Mouse (Mus musculus) macrophage (primary cell): Measurements from ENCODE around the gene Vasp. TPM values are rescaled to one million over a fixed set of nuclear protein-coding genes. Genes with fewer than 3 reads are reported as not detected.

Experiments used
- H3K27ac ChIP-seq: fragments of 350-480 bp; formaldehyde crosslinking; 2 replicates; pipeline ENCODE4 v1.9.0; 2021
- H3K36me3 ChIP-seq: fragments of 350-480 bp; formaldehyde crosslinking; 2 replicates; pipeline ENCODE4 v1.9.0; 2021; ENCODE audit errors: inconsistent target
- H3K4me3 ChIP-seq: fragments of 350-480 bp; formaldehyde crosslinking; 2 replicates; pipeline ENCODE4 v1.9.0; 2021; ENCODE audit errors: inconsistent target
- H3K79me2 ChIP-seq: fragments of 350-480 bp; formaldehyde crosslinking; 2 replicates; pipeline ENCODE4 v1.9.0; 2021; ENCODE audit errors: inconsistent target
- WGBS: methylation state at CpG from one replicate; pipeline ENCODE4 v1.1.7; 2026; ENCODE audit warnings: inconsistent platforms; ENCODE audit not compliant: missing documents; 5-methylcytosine and 5-hydroxymethylcytosine counted together
- polyA plus RNA-seq: library from polyadenylated mRNA; stranded (reverse); fragments of 250-400 nt; gene quantifications from 3 replicates; pipeline ENCODE4 v1.2.4, GENCODE M21; 2018; ENCODE audit warnings: inconsistent platforms
- total RNA-seq, 78 experiments: library from RNA; depleted of rRNA; stranded (reverse); fragments of 250-400 nt; gene quantifications; 1 replicate in 9 of 78; 2 replicates in 24 of 78; 3 replicates in 43 of 78; 4 replicates in 2 of 78; pipeline ENCODE4 v1.2.4; 2018; ENCODE audit warnings: inconsistent platforms in 56 of 78

The Vasp gene
- 100 to 1,000 TPM in 23 of 26 experiments, 10 to 100 TPM in 3; 79.0 to 988 (median 340) TPM for total RNA-seq (2018; cell fraction: chromatin; rRNA removed)
- 100 to 1,000 TPM in 18 of 26 experiments, 10 to 100 TPM in 8; 56.8 to 437 (median 218) TPM for total RNA-seq (2018; cell fraction: cytosol; rRNA removed)
- 100 to 1,000 TPM in 23 of 26 experiments, 10 to 100 TPM in 3; 51.8 to 590 (median 307) TPM for total RNA-seq (2018; cell fraction: nucleus; rRNA removed)
- polyA plus RNA-seq, result 29.1 to 79.7 TPM (median 69.5 TPM) in 3 replicates

DNA sequence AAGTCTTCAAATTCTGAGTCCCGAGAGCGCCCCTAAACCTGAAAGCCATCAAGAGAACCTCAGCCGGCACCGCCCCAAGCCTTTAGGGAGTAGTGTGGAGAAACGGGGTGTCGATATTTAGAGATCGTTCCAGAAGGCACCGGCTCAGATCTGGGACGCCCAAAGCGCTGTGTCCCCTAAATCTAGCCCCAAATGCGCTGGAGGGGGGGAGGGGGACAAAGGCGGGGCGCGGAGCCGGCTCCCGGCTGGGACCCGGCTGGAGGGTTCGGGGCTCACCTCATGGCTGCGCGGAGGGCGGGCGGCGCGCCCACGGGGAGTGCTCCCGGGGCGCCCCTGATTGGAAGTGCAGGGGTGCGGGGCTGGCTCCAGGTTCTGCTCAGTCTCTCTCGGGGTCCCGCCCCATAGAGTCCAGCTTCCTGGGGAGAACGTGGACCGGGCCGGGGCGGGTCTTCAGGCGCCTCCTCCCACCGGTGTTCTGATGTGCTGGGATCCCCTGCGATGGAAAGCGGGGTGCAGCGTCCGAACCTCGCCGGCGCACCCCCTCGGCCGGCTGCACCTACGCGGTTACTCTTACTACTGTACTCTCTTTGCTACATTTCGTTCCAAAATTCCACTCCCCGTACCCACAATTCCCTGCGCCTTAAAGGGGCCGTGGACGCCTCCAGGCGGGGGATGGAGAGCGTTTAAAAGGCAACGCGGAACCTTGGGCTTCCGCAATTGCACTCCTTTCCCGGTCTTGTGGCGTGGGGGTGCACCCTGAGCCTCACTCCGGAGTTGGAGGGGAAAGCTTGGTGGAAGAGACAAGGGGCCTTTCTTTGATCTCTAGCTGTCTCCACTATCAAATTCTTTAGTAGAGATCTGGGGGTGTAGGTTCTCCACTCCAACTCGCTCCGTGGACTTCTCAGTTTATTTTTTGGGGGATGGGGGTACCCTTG, at the start of gene Vasp:
TSS of gene Vasp (minus strand) at position 580 of the 935 bp plus-strand sequence.
- peaks cover 47% of the 10 kb centered on the region for H3K79me2 ChIP-seq
- peak within 1 kb of the TSS; percentile 82 for H3K4me3 ChIP-seq
- peak within 1 kb of the TSS; percentile 75 for H3K27ac ChIP-seq
- H3K36me3 ChIP-seq, result no peaks in the 10 kb centered on the region
- under 1% methylated on average over 62 of the region's 62 CpGs for WGBS

DNA sequence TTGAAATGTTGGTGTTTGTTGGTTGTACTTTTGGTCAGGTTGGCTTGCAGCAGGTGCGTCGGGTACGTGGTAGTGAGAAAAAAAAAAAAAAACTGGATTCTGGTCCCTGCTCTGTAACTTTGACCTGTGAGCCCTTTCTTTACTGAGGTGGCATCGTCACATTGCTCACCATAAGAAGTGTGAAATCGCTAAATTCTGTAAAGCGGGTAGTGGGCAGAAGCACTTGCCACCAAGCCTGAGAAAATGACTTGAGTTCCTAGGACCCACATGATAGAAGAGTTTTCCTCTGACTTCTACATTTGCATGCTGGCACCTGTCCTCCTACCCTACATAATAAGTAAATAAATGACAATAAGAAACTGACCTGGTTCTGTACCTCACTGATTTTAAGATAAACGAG, 49.0 kb upstream of the Vasp start:
- H3K36me3 ChIP-seq, result no peaks in the 10 kb centered on the region

GRCm38 (mm10) chr7:19319906-19320305, 48.3 kb upstream of the Vasp start:
- H3K4me3 ChIP-seq, result no peak overlapping the region; the same call in 1 of the 2 replicates
- 3% methylated on average over 37 of the region's 41 CpGs for WGBS
- no peaks in the 10 kb centered on the region for H3K79me2 ChIP-seq
- H3K36me3 ChIP-seq, result no peaks in the 10 kb centered on the region
- peak overlapping the region; percentile 22 for H3K27ac ChIP-seq

More for the DNA sequence above, 49.0 kb upstream of the Vasp start:
- no peak overlapping the region for H3K27ac ChIP-seq
- no peak overlapping the region for H3K4me3 ChIP-seq
- WGBS, result 57% methylated on average over 7 of the region's 7 CpGs
- no peaks in the 10 kb centered on the region for H3K79me2 ChIP-seq

GRCm38 (mm10) chr7:19319458-19319857, 47.8 kb upstream of the Vasp start:
- H3K79me2 ChIP-seq, result no peaks in the 10 kb centered on the region
- 69% methylated on average over 8 of the region's 9 CpGs for WGBS
- no peaks in the 10 kb centered on the region for H3K36me3 ChIP-seq
- no peak overlapping the region for H3K4me3 ChIP-seq
- peak overlapping the region; percentile 22 for H3K27ac ChIP-seq

DNA sequence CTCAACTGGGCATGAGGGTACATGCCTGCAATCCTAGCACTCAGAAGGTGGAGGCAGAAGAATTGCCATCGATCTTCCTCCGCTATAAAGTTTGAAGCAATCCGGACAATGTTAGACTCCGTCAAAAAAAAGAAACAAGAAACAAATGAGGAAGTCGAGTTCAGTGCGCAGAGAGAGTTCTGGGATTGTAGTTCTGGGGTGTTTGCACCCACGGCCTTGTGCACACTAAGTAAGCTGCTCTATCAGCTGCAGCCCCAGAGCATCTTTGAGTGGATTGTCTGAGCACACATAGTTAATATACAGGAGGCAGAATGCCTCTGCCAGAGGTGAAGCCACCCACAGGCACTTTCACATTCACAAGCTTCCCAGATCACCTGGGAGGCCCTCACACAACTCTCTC, 47.1 kb upstream of the Vasp start:
- Histone ChIP-seq H3K27ac (peak overlapping the region; percentile 73), H3K79me2 (no peaks in the 10 kb centered on the region), H3K4me3 (no peak overlapping the region), H3K36me3 (no peaks in the 10 kb centered on the region)
- WGBS, result 4% methylated on average over 7 of the region's 7 CpGs

GRCm38 (mm10) chr7:19318201-19318600, 46.6 kb upstream of the Vasp start:
- no peaks in the 10 kb centered on the region for H3K36me3 ChIP-seq
- no peak overlapping the region for H3K4me3 ChIP-seq
- peak overlapping the region; percentile 73 for H3K27ac ChIP-seq
- H3K79me2 ChIP-seq, result no peaks in the 10 kb centered on the region
- WGBS, result 81% methylated on average over 2 of the region's 2 CpGs

GRCm38 (mm10) chr7:19316451-19317161, 45.0 kb upstream of the Vasp start:
- no peaks in the 10 kb centered on the region for H3K79me2 ChIP-seq
- 8% methylated on average over 14 of the region's 14 CpGs for WGBS
- H3K4me3 ChIP-seq, result no peak overlapping the region
- no peaks in the 10 kb centered on the region for H3K36me3 ChIP-seq
- H3K27ac ChIP-seq, result peak overlapping the region; percentile 90

DNA sequence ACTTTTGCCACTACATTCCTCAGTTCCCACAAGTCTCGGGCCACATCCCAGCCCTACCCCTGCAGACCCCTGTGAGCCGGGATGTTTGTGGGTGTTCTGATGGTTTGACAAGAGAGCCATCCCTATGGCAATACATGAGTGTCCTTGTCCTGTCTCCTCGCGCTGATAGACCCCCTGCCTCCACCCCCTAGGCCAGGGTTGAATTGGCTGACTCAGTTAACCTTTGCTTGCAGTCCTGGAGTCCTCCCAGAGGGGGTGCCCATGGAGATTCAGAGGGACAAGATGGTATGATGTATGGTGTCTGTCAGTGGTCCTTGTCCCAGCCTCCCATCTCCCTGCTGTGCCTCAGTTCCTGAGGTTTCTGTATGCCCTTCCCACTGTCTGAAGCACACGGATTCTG, 42.4 kb upstream of the Vasp start:
- WGBS, result 97% methylated on average over 5 of the region's 5 CpGs
- Histone ChIP-seq H3K4me3 (no peak overlapping the region), H3K79me2 (no peaks in the 10 kb centered on the region), H3K36me3 (no peaks in the 10 kb centered on the region), H3K27ac (no peak overlapping the region)

GRCm38 (mm10) chr7:19311991-19312390, 40.4 kb upstream of the Vasp start:
- Histone ChIP-seq H3K27ac (no peak overlapping the region), H3K4me3 (no peak overlapping the region), H3K79me2 (no peaks in the 10 kb centered on the region), H3K36me3 (no peaks in the 10 kb centered on the region)
- 82% methylated on average over 4 of the region's 4 CpGs for WGBS

DNA sequence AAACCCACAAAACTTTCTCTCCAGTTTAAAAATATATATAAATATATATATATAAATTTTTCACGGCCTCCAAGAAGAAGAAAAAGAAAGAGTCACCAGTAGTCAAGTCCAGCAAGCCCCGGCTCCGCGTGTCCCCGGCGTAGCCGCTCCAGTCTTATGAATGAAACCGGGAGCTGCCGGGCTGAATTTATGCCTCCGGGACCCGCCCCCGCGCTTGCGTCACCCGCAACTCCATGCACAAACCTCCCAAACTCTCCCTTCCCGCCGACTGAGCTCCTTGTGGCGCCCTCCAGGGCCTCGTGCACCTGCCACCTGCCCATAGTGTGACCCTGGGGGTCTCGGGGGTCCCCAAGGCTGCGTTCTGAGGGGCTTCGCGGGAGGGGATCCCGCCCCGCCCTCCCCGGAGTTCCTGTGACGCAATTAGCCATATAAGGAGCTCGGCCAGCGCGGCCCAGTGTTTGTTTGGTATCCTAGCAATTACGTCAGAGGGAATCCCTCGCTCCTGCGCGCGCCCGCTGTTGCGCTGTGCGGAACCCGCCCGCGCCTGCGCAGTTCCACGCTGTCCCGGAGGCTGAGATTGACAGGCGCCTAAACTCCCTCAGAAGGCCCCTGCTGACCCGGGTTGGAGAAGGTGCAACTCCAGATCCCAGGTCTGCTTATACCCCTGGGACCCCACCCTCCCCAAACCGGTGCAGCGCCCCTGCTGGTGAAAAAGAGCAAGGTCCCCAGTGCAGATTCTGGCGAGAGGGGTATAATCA, 38.4 kb upstream of the Vasp start, which contains the start of gene Fosb:
TSS of gene Fosb (minus strand) at position 168 of the 758 bp plus-strand sequence.
- Histone ChIP-seq H3K4me3 (peak within 1 kb of the TSS; percentile 63), H3K27ac (no peak within 1 kb of the TSS), H3K36me3 (no peaks in the 10 kb centered on the region), H3K79me2 (no peaks in the 10 kb centered on the region)
- 1% methylated on average over 42 of the region's 49 CpGs for WGBS

DNA sequence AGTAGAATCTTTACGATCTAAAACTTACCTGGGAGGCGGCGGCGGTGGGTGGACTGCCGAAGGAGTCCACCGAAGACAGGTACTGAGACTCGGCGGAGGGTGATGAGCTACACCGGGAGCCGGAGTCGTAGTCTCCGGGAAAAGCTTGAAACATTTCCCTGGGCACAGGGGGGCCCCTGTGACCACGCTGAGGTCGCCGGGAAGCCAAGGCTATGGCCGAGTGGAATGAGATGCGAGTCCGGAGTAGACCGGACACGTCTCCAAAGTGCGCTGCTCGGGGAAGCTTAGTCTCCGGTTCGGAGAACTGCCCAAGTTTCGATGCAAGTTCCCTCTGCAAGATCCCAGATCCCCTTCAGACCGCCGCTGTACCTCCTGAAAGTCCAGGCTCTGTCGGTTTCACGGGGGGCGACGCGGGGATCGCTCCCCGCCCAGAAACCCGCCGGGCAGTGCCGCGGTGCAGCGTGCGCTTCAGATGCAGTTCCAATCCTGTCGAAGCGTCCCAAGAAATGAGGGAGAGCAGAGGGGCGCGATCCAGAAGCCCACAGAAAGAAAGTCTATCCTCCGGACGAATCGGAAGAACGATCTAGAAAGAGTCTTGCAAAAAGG, 37.8 kb upstream of the Vasp start:
- peak overlapping the region; percentile 63 for H3K4me3 ChIP-seq
- H3K79me2 ChIP-seq, result no peaks in the 10 kb centered on the region
- no peaks in the 10 kb centered on the region for H3K36me3 ChIP-seq
- H3K27ac ChIP-seq, result no peak overlapping the region
- 2% methylated on average over 46 of the region's 48 CpGs for WGBS

DNA sequence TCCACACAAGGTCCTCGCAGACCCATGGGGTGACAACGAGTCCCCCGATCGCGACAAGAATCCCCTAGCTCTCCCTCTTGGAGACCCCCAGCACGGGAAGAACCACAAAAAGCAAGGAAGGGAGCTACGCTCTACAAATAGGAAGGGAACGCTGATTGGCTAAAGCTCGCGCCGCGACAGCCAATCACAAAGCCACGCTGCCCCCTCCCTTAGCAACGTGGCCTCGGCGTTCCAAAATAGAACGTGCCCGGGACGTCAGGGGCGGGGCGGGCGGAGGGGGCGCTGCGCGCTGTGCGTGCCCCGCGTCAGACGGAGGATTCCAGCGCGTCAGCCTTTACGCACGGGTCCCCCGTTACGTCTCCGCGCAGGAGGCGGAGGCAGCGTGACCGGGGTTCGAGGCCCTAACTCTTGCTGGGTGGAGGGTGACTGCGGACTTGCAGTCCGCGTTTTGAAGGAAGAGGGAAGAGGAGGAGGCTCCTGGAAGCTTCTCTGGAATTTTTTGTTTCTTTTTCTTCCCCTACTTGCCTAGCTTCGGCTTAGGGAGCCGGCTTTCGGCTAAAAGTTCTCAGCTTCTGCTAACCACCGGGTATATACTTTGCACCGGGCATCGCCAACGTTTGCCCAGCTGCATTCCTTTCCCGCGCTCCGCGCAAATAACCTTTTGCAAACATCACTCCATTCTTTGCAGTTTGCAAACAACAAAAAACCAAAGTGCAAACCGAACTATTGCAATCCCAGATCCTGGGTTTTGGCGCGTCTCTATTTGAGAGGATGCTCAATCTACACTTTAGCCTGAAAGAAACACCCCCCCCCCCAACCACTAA, 37.0 kb upstream of the Vasp start:
- Histone ChIP-seq H3K79me2 (no peaks in the 10 kb centered on the region), H3K36me3 (no peaks in the 10 kb centered on the region), H3K4me3 (peak overlapping the region; percentile 63), H3K27ac (peak overlapping the region; percentile 54)
- WGBS, result 0% methylated on average over 52 of the region's 58 CpGs
